Mouse (Mus musculus) midbrain, embryonic 10.5 days (tissue): ENCODE results near the gene Pomt2. TPM values are rescaled to one million over a fixed set of nuclear protein-coding genes. Genes with fewer than 3 reads are reported as not detected.

ENCODE experiments used
- DNase-seq: peaks from one replicate; pipeline ENCODE4 v3.0.0-alpha.2; 2017; ENCODE audit warnings: low spot score
- H3K27ac ChIP-seq: fragments of 300-500 bp; sonication (generic); replicated peaks from 2 replicates; pipeline ENCODE4 v1.5.1; 2016; ENCODE audit warnings: mild to moderate bottlenecking
- H3K27me3 ChIP-seq: fragments of 300-500 bp; sonication (generic); 2 replicates; pipeline ENCODE4 v1.6.1; 2016; ENCODE audit warnings: low read depth, mild to moderate bottlenecking; ENCODE audit not compliant: poor library complexity, severe bottlenecking
- H3K36me3 ChIP-seq: fragments of 300-500 bp; sonication (generic); 2 replicates; pipeline ENCODE4 v1.6.1; 2016; ENCODE audit warnings: mild to moderate bottlenecking, moderate library complexity
- H3K4me1 ChIP-seq: fragments of 300-500 bp; sonication (generic); 2 replicates; pipeline ENCODE4 v1.6.1; 2016
- H3K4me3 ChIP-seq: fragments of 300-500 bp; sonication (generic); 2 replicates; pipeline ENCODE4 v1.5.1; 2016; ENCODE audit warnings: mild to moderate bottlenecking, moderate library complexity
- H3K9me3 ChIP-seq: fragments of 300-500 bp; sonication (generic); replicated peaks from 2 replicates; pipeline ENCODE4 v1.6.1; 2016; ENCODE audit warnings: mild to moderate bottlenecking
- WGBS: fragments of 180-500 bp; shearing (Covaris S2); methylation state at CpG from one replicate; pipeline ENCODE4 v1.1.7; 2016; 5-methylcytosine and 5-hydroxymethylcytosine counted together
- polyA plus RNA-seq: library from polyadenylated mRNA; unstranded; fragments of >200 nt; fragmentation: Nextera tagmentation; extraction: Ambion mirVana; gene quantifications from 2 replicates; pipeline ENCODE4 v1.2.1, GENCODE M21; 2016

Gene Pomt2
- polyA plus RNA-seq, 1 experiment from 2014 or later, result 16.5 TPM

DNA sequence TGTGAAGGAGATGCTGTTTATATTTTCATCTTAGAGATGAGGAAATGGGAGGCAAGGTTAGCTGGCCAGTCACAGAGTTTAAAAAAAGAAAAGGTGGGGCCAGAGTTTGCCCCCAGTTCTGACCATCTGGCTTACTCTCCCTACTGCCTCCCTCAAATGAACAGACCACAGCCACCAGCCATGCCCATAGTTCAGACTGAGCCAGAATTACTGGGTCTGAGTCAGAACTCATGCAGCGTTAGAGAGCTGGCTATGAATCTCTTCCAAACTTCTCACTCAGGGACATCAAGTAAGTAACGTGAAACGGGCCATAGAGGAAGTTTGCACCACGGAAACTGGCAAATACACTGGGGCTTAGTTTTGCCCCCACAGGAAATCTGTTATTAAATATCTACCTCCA is 43.0 kb downstream of the Pomt2 start:
- WGBS, result 91% methylated on average over 4 of the region's 4 CpGs
- no peaks in the 10 kb centered on the region for H3K9me3 ChIP-seq

GRCm38 (mm10) chr12:87103471-87103870 is 44.3 kb downstream of the Pomt2 start:
- Histone ChIP-seq H3K9me3 (no peaks in the 10 kb centered on the region), H3K36me3 (peaks cover 4% of the 10 kb centered on the region), H3K4me1 (peaks cover 13% of the 10 kb centered on the region), H3K27ac (no peak overlapping the region), H3K4me3 (no peak overlapping the region), H3K27me3 (peaks cover 45% of the 10 kb centered on the region)
- no peak for DNase-seq
- 94% methylated on average over 4 of the region's 4 CpGs for WGBS

More for the DNA sequence above, 43.0 kb downstream of the Pomt2 start:
- Histone ChIP-seq H3K36me3 (peaks cover 18% of the 10 kb centered on the region), H3K27ac (no peak overlapping the region), H3K27me3 (peaks cover 43% of the 10 kb centered on the region), H3K4me3 (no peak overlapping the region), H3K4me1 (peaks cover 13% of the 10 kb centered on the region)
- no peak for DNase-seq

- WGBS, result 4% methylated on average over 32 of the region's 32 CpGs
- no peaks in the 10 kb centered on the region for H3K9me3 ChIP-seq
- peaks cover 13% of the 10 kb centered on the region for H3K4me1 ChIP-seq
- H3K4me3 ChIP-seq, result peak within 1 kb of the TSS; percentile 49
- no peak within 1 kb of the TSS; the same call in 1 of the 2 replicates for H3K27ac ChIP-seq
- H3K27me3 ChIP-seq, result peaks cover 45% of the 10 kb centered on the region
- peak; percentile 15 for DNase-seq
- no peaks in the 10 kb centered on the region for H3K36me3 ChIP-seq
Observed at GRCm38 (mm10) chr12:87102165-87102631, 45.6 kb downstream of the Pomt2 start, which contains the start of gene Ngb. Gene Ngb, minus strand, starts transcription at chr12:87102539.

DNA sequence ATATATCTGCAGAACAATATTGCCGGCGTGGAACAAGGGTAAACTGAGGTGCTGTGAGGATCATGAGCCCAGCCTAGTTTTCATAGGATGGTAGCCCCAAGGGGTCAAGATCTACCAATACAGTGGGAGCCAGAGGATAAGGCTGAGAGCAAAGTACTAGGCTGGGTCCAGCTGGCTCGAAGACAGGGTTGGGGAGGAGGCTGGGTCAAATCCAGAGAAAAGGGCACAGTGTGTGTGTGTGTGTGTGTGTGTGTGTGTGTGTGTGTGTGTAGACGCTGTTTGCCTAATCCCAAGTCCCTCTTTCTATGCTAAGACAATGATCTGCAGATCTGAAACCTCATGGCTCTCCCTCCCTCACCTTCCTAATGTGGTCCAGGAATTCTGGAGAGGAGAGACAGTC is 47.4 kb downstream of the Pomt2 start:
- Histone ChIP-seq H3K27me3 (peaks cover 45% of the 10 kb centered on the region), H3K36me3 (no peaks in the 10 kb centered on the region), H3K4me3 (no peak overlapping the region), H3K4me1 (peaks cover 13% of the 10 kb centered on the region), H3K27ac (no peak overlapping the region), H3K9me3 (no peaks in the 10 kb centered on the region)
- no peak for DNase-seq
- 74% methylated on average over 4 of the region's 4 CpGs for WGBS

- no peaks in the 10 kb centered on the region for H3K36me3 ChIP-seq
Observed at GRCm38 (mm10) chr12:87093671-87094070, 54.1 kb downstream of the Pomt2 start.

DNA sequence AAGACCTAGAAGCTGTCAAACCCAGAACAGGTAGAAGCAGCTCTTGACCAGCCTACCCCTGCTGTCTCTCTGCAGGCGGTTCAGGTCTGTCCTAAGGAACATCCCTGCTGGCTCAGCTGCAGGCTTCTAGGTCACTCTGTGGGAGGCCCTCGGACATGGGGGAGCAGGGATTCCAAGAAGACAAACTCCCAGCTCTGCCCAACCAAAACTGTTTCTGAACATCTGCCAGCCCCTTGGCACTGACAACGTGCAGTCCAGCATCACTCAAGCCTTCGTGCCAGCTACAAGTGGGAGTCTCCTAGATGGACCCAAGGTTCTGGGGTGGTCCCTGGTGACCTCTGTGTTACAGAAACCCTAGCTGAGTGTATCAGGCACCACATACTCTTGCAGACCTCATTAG is 54.5 kb downstream of the Pomt2 start:
- 79% methylated on average over 4 of the region's 4 CpGs for WGBS
- H3K4me1 ChIP-seq, result no peaks in the 10 kb centered on the region
- DNase-seq, result no peak
- no peak overlapping the region for H3K27ac ChIP-seq
- no peaks in the 10 kb centered on the region for H3K27me3 ChIP-seq
- H3K36me3 ChIP-seq, result no peaks in the 10 kb centered on the region
- no peaks in the 10 kb centered on the region for H3K9me3 ChIP-seq
- no peak overlapping the region for H3K4me3 ChIP-seq

More at GRCm38 (mm10) chr12:87093671-87094070, 54.1 kb downstream of the Pomt2 start:
- DNase-seq, result no peak
- Histone ChIP-seq H3K4me1 (no peaks in the 10 kb centered on the region), H3K27me3 (no peaks in the 10 kb centered on the region), H3K27ac (no peak overlapping the region), H3K9me3 (no peaks in the 10 kb centered on the region), H3K4me3 (no peak overlapping the region)
- 75% methylated on average over 6 of the region's 6 CpGs for WGBS

DNA sequence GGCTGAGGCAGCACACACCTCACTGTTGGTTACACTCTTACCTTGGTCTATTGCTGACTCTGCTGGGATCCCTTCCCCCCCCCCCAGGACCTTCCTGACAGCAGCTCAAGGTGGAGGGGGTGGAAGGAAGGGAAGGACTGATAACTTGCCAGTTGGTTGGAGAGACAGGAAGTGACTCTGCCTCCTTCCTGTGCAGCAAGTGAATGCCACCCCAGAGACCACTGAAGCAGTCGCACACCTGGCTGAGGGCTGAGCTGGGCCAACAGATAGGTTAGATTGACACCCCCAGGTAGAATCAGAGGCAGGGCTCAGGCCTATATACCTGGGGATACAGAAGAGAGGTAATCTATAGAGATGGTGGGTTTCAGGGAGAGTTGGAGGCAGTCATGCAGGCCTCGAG is 55.9 kb downstream of the Pomt2 start:
- 85% methylated on average over 2 of the region's 2 CpGs for WGBS
- Histone ChIP-seq H3K36me3 (no peaks in the 10 kb centered on the region), H3K4me3 (no peak overlapping the region), H3K4me1 (no peaks in the 10 kb centered on the region), H3K27ac (no peak overlapping the region), H3K27me3 (no peaks in the 10 kb centered on the region), H3K9me3 (no peaks in the 10 kb centered on the region)
- no peak for DNase-seq

GRCm38 (mm10) chr12:87089701-87090100 is 58.1 kb downstream of the Pomt2 start:
- WGBS, result 81% methylated on average over 2 of the region's 2 CpGs
- no peaks in the 10 kb centered on the region for H3K36me3 ChIP-seq
- no peak for DNase-seq
- no peaks in the 10 kb centered on the region for H3K27me3 ChIP-seq
- no peaks in the 10 kb centered on the region for H3K9me3 ChIP-seq
- H3K4me1 ChIP-seq, result no peaks in the 10 kb centered on the region
- no peak overlapping the region for H3K27ac ChIP-seq
- no peak overlapping the region for H3K4me3 ChIP-seq

- no peaks in the 10 kb centered on the region for H3K4me1 ChIP-seq
- WGBS, result 77% methylated on average over 4 of the region's 4 CpGs
- H3K4me3 ChIP-seq, result no peak overlapping the region
- H3K27me3 ChIP-seq, result no peaks in the 10 kb centered on the region
- H3K36me3 ChIP-seq, result no peaks in the 10 kb centered on the region
- no peak for DNase-seq
- no peaks in the 10 kb centered on the region for H3K9me3 ChIP-seq
- no peak overlapping the region for H3K27ac ChIP-seq
Observed at GRCm38 (mm10) chr12:87089255-87089654, 58.5 kb downstream of the Pomt2 start.

DNA sequence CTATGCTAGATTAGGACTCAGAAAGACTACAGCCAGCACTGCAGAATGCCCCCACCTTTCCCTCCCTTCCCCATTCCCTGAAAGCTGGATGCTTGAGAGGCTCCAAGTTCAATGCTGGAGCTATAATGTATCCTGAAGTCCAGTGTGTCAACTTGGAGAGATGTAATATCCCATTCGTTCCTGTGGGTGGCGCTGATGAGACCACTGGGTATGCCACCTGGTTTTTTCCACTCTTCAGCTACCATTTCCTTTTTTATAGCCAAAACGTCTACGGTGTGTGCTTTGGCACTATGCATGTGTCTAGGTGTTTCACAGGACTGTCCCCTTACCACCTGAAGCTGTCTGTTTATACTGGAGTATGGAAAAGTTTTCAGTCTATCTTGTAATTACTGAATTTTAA is 59.4 kb downstream of the Pomt2 start:
- no peaks in the 10 kb centered on the region for H3K9me3 ChIP-seq
- H3K4me1 ChIP-seq, result no peaks in the 10 kb centered on the region
- H3K4me3 ChIP-seq, result no peak overlapping the region
- no peaks in the 10 kb centered on the region for H3K36me3 ChIP-seq
- 44% methylated on average over 4 of the region's 4 CpGs for WGBS
- no peak for DNase-seq
- H3K27me3 ChIP-seq, result no peaks in the 10 kb centered on the region
- no peak overlapping the region for H3K27ac ChIP-seq

- Histone ChIP-seq H3K27ac (no peak overlapping the region), H3K27me3 (no peaks in the 10 kb centered on the region)
Observed at GRCm38 (mm10) chr12:87087236-87087635, 60.5 kb downstream of the Pomt2 start.

GRCm38 (mm10) chr12:87082797-87083196 is 65.0 kb downstream of the Pomt2 start:
- H3K36me3 ChIP-seq, result no peaks in the 10 kb centered on the region
- 86% methylated on average over 8 of the region's 8 CpGs for WGBS
- H3K27ac ChIP-seq, result no peak overlapping the region
- H3K27me3 ChIP-seq, result no peaks in the 10 kb centered on the region
- DNase-seq, result no peak
- no peaks in the 10 kb centered on the region for H3K9me3 ChIP-seq
- H3K4me1 ChIP-seq, result no peaks in the 10 kb centered on the region
- H3K4me3 ChIP-seq, result no peak overlapping the region

More at GRCm38 (mm10) chr12:87087236-87087635, 60.5 kb downstream of the Pomt2 start:
- Histone ChIP-seq H3K36me3 (no peaks in the 10 kb centered on the region), H3K9me3 (no peaks in the 10 kb centered on the region), H3K4me1 (no peaks in the 10 kb centered on the region), H3K4me3 (no peak overlapping the region)
- WGBS, result 62% methylated on average over 7 of the region's 7 CpGs
- no peak for DNase-seq

DNA sequence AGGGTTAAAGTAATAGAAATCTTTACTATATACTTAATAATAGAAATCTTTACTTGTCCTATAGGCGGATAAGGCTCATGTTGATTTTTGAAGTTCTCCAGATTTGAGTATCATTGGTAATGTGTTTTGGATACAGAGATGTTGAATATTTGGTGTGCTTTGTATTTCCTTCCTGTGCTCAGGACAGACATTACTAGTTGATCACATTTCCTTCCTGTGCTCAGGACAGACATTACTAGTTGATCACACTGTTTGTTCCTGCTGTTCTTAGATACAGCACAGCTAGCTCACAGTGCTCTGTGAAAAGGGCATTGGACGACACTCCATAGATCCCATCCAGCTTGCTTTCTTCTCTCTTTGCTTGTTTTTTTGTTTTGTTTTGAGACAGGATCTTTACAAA is 71.2 kb downstream of the Pomt2 start:
- no peaks in the 10 kb centered on the region for H3K9me3 ChIP-seq
- WGBS, result 87% methylated on average over 2 of the region's 2 CpGs
- no peaks in the 10 kb centered on the region for H3K27me3 ChIP-seq
- H3K27ac ChIP-seq, result no peak overlapping the region
- H3K4me1 ChIP-seq, result no peaks in the 10 kb centered on the region
- no peak for DNase-seq
- no peaks in the 10 kb centered on the region for H3K36me3 ChIP-seq
- no peak overlapping the region for H3K4me3 ChIP-seq

DNA sequence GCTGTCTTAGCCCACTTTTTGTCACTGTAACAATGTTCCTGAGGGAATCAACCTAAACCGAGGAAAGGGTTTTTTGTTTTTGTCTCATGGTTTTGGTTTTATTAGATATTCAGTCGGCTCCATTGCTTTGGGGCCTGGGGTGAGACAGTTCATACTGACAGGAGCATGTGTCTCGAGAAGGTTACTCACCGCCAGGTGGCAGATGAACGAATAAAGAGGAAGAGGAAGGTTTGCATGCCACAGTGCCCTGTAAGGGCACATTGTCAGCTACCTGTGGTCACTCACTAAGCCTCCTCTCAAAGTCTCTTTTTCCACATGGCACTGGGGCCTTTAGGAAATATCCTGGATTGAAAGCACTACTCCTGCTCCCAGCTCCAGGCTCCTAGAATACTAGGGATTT is 77.2 kb downstream of the Pomt2 start:
- H3K9me3 ChIP-seq, result no peaks in the 10 kb centered on the region
- WGBS, result 80% methylated on average over 5 of the region's 5 CpGs
- H3K27ac ChIP-seq, result no peak overlapping the region
- H3K36me3 ChIP-seq, result no peaks in the 10 kb centered on the region
- H3K27me3 ChIP-seq, result no peaks in the 10 kb centered on the region
- DNase-seq, result no peak
- no peaks in the 10 kb centered on the region for H3K4me1 ChIP-seq
- no peak overlapping the region for H3K4me3 ChIP-seq
